Mouse (Mus musculus) myocyte (in vitro differentiated cells): ENCODE results near the gene Hfe2.

Experiments
- CEBPB ChIP-seq: IDR thresholded peaks from 2 replicates; pipeline ENCODE4 v1.6.1; 2011; ENCODE audit warnings: mild to moderate bottlenecking, moderate library complexity; ENCODE audit not compliant: poor library complexity, insufficient read depth, severe bottlenecking
- E2F4 ChIP-seq: IDR thresholded peaks from one replicate; pipeline ENCODE4 v1.6.1; 2011; ENCODE audit warnings: mild to moderate bottlenecking, control low read depth, moderate library complexity; ENCODE audit not compliant: insufficient read depth
- MAX ChIP-seq: IDR thresholded peaks from one replicate; pipeline ENCODE4 v1.6.1; 2011; ENCODE audit warnings: low read depth, mild to moderate bottlenecking, control low read depth
- MYOD1 ChIP-seq, 3 experiments: IDR thresholded peaks; one replicate each; pipeline ENCODE4 v1.6.1; 2011; ENCODE audit warnings: control low read depth in 2 of 3, low read depth in 2 of 3, mild to moderate bottlenecking in 2 of 3, moderate library complexity in 1 of 3; ENCODE audit not compliant: insufficient read length in 2 of 3, control insufficient read depth in 1 of 3
- MYOG ChIP-seq, 3 experiments: IDR thresholded peaks; one replicate each; pipeline ENCODE4 v1.6.1; 2011; ENCODE audit warnings: control low read depth in 2 of 3, low read depth in 2 of 3, mild to moderate bottlenecking in 2 of 3; ENCODE audit not compliant: insufficient read length in 2 of 3, control insufficient read depth in 1 of 3, insufficient read depth in 1 of 3
- POLR2A ChIP-seq: IDR thresholded peaks from one replicate; pipeline ENCODE4 v1.6.1; 2011; ENCODE audit warnings: low read depth, mild to moderate bottlenecking, control low read depth, moderate library complexity; ENCODE audit not compliant: insufficient read length
- POLR2AphosphoS2 ChIP-seq: IDR thresholded peaks from one replicate; pipeline ENCODE4 v1.6.1; 2011; ENCODE audit warnings: low read depth, control low read depth; ENCODE audit not compliant: insufficient read length
- REST ChIP-seq: IDR thresholded peaks from one replicate; pipeline ENCODE4 v1.6.1; 2011; ENCODE audit warnings: mild to moderate bottlenecking, control low read depth, moderate library complexity; ENCODE audit not compliant: insufficient read depth, insufficient read length
- TCF12 ChIP-seq: IDR thresholded peaks from one replicate; pipeline ENCODE4 v1.6.1; 2011; ENCODE audit warnings: mild to moderate bottlenecking, control low read depth; ENCODE audit not compliant: poor library complexity, insufficient read depth, severe bottlenecking
- TCF3 ChIP-seq: IDR thresholded peaks from one replicate; pipeline ENCODE4 v1.6.1; 2011; ENCODE audit warnings: low read depth, control low read depth; ENCODE audit not compliant: insufficient read length
- USF1 ChIP-seq: IDR thresholded peaks from one replicate; pipeline ENCODE4 v1.6.1; 2011; ENCODE audit warnings: low read depth, mild to moderate bottlenecking, control low read depth, moderate library complexity

DNA sequence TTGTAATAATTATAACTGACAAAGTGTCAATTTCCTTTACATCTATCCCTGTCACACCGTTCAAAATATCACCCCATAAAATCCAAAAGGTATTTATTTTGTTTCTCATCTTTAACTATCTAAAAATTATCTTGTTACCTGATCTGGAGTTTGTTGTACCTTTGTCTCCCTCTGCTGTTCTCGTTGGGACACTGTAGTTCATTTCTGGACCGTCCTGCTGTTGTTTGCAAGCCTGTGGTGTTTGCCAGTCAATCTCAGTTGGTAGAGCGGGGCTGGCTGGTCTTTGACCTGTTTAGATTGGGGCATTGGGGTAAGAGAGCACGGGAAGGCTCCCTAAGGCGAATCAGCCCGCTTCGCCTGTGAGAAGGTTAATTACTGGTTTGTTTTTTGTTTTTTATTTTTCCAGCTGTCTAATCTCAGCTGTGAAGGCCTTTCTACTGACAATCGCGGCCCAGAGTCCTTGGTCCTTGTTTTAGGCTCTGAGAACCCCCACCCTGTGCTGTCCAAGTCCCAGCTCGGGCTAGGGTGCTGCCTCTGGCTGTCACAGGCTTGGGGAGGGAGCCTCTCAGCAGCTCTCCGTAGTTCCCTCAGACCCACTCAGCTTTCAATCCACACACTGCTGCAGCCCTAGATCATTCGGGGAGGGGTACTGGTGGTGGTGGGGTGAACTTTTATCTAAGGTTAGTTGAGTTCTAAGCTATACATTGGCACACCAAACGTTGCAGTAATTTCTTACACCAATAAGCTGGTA is 16.5 kb downstream of the Hfe2 start:
- TF ChIP-seq POLR2AphosphoS2 = no peak
- no peak for TF ChIP-seq TCF3
- TF ChIP-seq POLR2A = no peak
- TF ChIP-seq CEBPB = no peak
- TF ChIP-seq E2F4 = no peak
- TF ChIP-seq REST = no peak
- no peak for TF ChIP-seq MAX
- TF ChIP-seq MYOD1 (IDR thresholded peaks at IDR 0.05; ENCODE audit: control insufficient read depth in 1 of 3, insufficient read length in 2 of 3, low read depth in 2 of 3) = no peak
- TF ChIP-seq TCF12 = no peak
- no peak for TF ChIP-seq MYOG (IDR thresholded peaks at IDR 0.05; ENCODE audit: control insufficient read depth in 1 of 3, insufficient read depth in 1 of 3, insufficient read length in 2 of 3, low read depth in 2 of 3)
- TF ChIP-seq USF1 = no peak
